Mouse (Mus musculus): Measurements from ENCODE around the gene Fam171a1. TPM values are rescaled to one million over a fixed set of nuclear protein-coding genes. Genes with fewer than 3 reads are reported as not detected.
A peak's percentile ranks its signal among the peaks of the same experiment; 100 is the strongest.
"Not testable (repeated sequence)": the region's sequence is repeated elsewhere in the genome, so short reads cannot be mapped to it uniquely, and the experiment has no call there.

Fam171a1 gene
- polyA plus RNA-seq (2015; fragmentation: Nextera tagmentation; extraction: Ambion mirVana): 39.6 and 44.7 TPM in 2 replicates

GRCm38 (mm10) chr2:3113866-3114265, at the start of gene Fam171a1:
TSS of gene Fam171a1 (plus strand) at chr2:3114224.
- Histone ChIP-seq H3K27me3 (replicated peaks; ENCODE audit: insufficient read depth, low read length) (no peaks in the 10 kb centered on the region), H3K36me3 (ENCODE audit: insufficient read depth, low read length) (no peaks in the 10 kb centered on the region), H3K27ac (ENCODE audit: low read length) (peak within 1 kb of the TSS; percentile 55), H3K9ac (replicated peaks; ENCODE audit: low read depth) (0 out of 2 replicates have a peak within 1 kb of the TSS, but pooled peaks have one; percentile 29), H3K9me3 (ENCODE audit: low read length) (no peaks in the 10 kb centered on the region), H3K4me2 (replicated peaks; ENCODE audit: low read depth, low read length) (0 out of 2 replicates have a peak within 1 kb of the TSS, but pooled peaks have one; percentile 12), H3K4me3 (ENCODE audit: low read depth, low read length) (no peak within 1 kb of the TSS), H3K4me1 (ENCODE audit: insufficient read depth, low read depth, low read length) (no peaks in the 10 kb centered on the region)
- no peak for ATAC-seq
- 48% methylated on average over 4 of the region's 4 CpGs for WGBS
- DNase-seq (ENCODE audit: low spot score): peak; percentile 52
- TF ChIP-seq EP300 (IDR thresholded peaks at IDR 0.05): peak; percentile 69
- TF ChIP-seq CTCF (IDR thresholded peaks at IDR 0.05): no peak

- H3K4me3 ChIP-seq (ENCODE audit: low read depth, low read length): no peak overlapping the region
- ATAC-seq: no peak
- H3K9ac ChIP-seq (replicated peaks; ENCODE audit: low read depth): no peak overlapping the region
- TF ChIP-seq CTCF (IDR thresholded peaks at IDR 0.05) (no peak), EP300 (IDR thresholded peaks at IDR 0.05) (no peak)
- WGBS: 86% methylated on average over 1 of the region's 1 CpGs
- H3K4me2 ChIP-seq (replicated peaks; ENCODE audit: low read depth, low read length): no peak overlapping the region
- H3K4me1 ChIP-seq (ENCODE audit: insufficient read depth, low read depth, low read length): no peaks in the 10 kb centered on the region
- H3K9me3 ChIP-seq (ENCODE audit: low read length): no peaks in the 10 kb centered on the region
- H3K27ac ChIP-seq (ENCODE audit: low read length): no peak overlapping the region
- no peaks in the 10 kb centered on the region for H3K27me3 ChIP-seq (replicated peaks; ENCODE audit: insufficient read depth, low read length)
- H3K36me3 ChIP-seq (ENCODE audit: insufficient read depth, low read length): no peaks in the 10 kb centered on the region
- no peak for DNase-seq (ENCODE audit: low spot score)
Measured at GRCm38 (mm10) chr2:3069140-3069539, 44.9 kb upstream of the Fam171a1 start.

GRCm38 (mm10) chr2:3088361-3088760, 25.7 kb upstream of the Fam171a1 start:
- ATAC-seq; H3K4me2 ChIP-seq (replicated peaks; ENCODE audit: low read depth, low read length); H3K4me3 ChIP-seq (ENCODE audit: low read depth, low read length); DNase-seq (ENCODE audit: low spot score); H3K4me1 ChIP-seq (ENCODE audit: insufficient read depth, low read depth, low read length); H3K36me3 ChIP-seq (ENCODE audit: insufficient read depth, low read length); H3K27me3 ChIP-seq (replicated peaks; ENCODE audit: insufficient read depth, low read length); H3K9ac ChIP-seq (replicated peaks; ENCODE audit: low read depth); H3K9me3 ChIP-seq (ENCODE audit: low read length); H3K27ac ChIP-seq (ENCODE audit: low read length): not testable (repeated sequence)
- WGBS: 77% methylated on average over 3 of the region's 3 CpGs

- H3K9ac ChIP-seq (replicated peaks; ENCODE audit: low read depth): no peak overlapping the region
- no peak overlapping the region for H3K4me2 ChIP-seq (replicated peaks; ENCODE audit: low read depth, low read length)
- no peak for ATAC-seq
- DNase-seq (ENCODE audit: low spot score): peak; percentile 47
- TF ChIP-seq CTCF (IDR thresholded peaks at IDR 0.05) (peak; percentile 71), EP300 (IDR thresholded peaks at IDR 0.05) (no peak)
- H3K27ac ChIP-seq (ENCODE audit: low read length): no peak overlapping the region
- H3K27me3 ChIP-seq (replicated peaks; ENCODE audit: insufficient read depth, low read length): no peaks in the 10 kb centered on the region
- H3K36me3 ChIP-seq (ENCODE audit: insufficient read depth, low read length): no peaks in the 10 kb centered on the region
- no peak overlapping the region for H3K4me3 ChIP-seq (ENCODE audit: low read depth, low read length)
- no peaks in the 10 kb centered on the region for H3K4me1 ChIP-seq (ENCODE audit: insufficient read depth, low read depth, low read length)
- no peaks in the 10 kb centered on the region for H3K9me3 ChIP-seq (ENCODE audit: low read length)
- WGBS: 23% methylated on average over 1 of the region's 1 CpGs
Measured at GRCm38 (mm10) chr2:3089274-3089673, 24.8 kb upstream of the Fam171a1 start.

GRCm38 (mm10) chr2:3096101-3096500, 17.9 kb upstream of the Fam171a1 start:
- no peak for DNase-seq (ENCODE audit: low spot score)
- Histone ChIP-seq H3K9me3 (ENCODE audit: low read length) (no peaks in the 10 kb centered on the region), H3K9ac (replicated peaks; ENCODE audit: low read depth) (no peak overlapping the region), H3K4me3 (ENCODE audit: low read depth, low read length) (no peak overlapping the region), H3K4me2 (replicated peaks; ENCODE audit: low read depth, low read length) (no peak overlapping the region), H3K27me3 (replicated peaks; ENCODE audit: insufficient read depth, low read length) (no peaks in the 10 kb centered on the region), H3K36me3 (ENCODE audit: insufficient read depth, low read length) (no peaks in the 10 kb centered on the region), H3K27ac (ENCODE audit: low read length) (no peak overlapping the region), H3K4me1 (ENCODE audit: insufficient read depth, low read depth, low read length) (no peaks in the 10 kb centered on the region)
- ATAC-seq: no peak
- TF ChIP-seq CTCF (IDR thresholded peaks at IDR 0.05): no peak
- TF ChIP-seq EP300 (IDR thresholded peaks at IDR 0.05): no peak
- WGBS: 44% methylated on average over 1 of the region's 1 CpGs

- TF ChIP-seq EP300 (IDR thresholded peaks at IDR 0.05): no peak
- no peaks in the 10 kb centered on the region for H3K9me3 ChIP-seq (ENCODE audit: low read length)
- no peak for DNase-seq (ENCODE audit: low spot score)
- no peak overlapping the region for H3K9ac ChIP-seq (replicated peaks; ENCODE audit: low read depth)
- no peaks in the 10 kb centered on the region for H3K36me3 ChIP-seq (ENCODE audit: insufficient read depth, low read length)
- 78% methylated on average over 4 of the region's 4 CpGs for WGBS
- no peak for ATAC-seq
- no peaks in the 10 kb centered on the region for H3K27me3 ChIP-seq (replicated peaks; ENCODE audit: insufficient read depth, low read length)
- no peak overlapping the region for H3K27ac ChIP-seq (ENCODE audit: low read length)
- H3K4me1 ChIP-seq (ENCODE audit: insufficient read depth, low read depth, low read length): no peaks in the 10 kb centered on the region
- H3K4me3 ChIP-seq (ENCODE audit: low read depth, low read length): no peak overlapping the region
- no peak overlapping the region for H3K4me2 ChIP-seq (replicated peaks; ENCODE audit: low read depth, low read length)
Measured at GRCm38 (mm10) chr2:3099971-3100370, 14.1 kb upstream of the Fam171a1 start.

Data from lung, postnatal 0 days (tissue).